Mouse (Mus musculus) heart, postnatal 0 days (tissue): ENCODE results near the gene Tln2.

Source experiments
- CTCF ChIP-seq: IDR thresholded peaks from 2 replicates; pipeline ENCODE4 v1.5.1; 2016; ENCODE audit warnings: antibody characterized with exemption, control low read depth, low read depth
- EP300 ChIP-seq: IDR thresholded peaks from 2 replicates; pipeline ENCODE4 v1.6.1; 2016; ENCODE audit warnings: antibody characterized with exemption, low read depth

DNA sequence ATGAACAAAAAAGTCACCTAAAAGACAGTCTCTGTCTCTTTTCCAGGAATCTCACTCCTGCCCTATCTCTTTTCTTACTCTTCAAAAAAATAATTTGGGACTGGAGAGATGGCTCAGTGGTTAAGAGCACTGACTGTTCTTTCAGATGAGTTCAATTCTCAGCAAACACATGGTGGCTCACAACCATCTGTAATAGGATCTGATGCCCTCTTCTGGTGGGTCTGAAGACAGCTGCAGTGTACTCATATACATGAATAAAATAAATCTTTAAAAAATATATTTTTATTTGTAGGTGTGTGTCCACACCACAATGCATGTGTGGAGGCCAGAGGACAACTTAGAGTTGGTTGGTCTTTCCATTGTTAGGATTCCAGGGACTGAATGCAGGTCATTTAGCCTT, 286.1 kb downstream of the Tln2 start:
- TF ChIP-seq CTCF (peak; percentile 31), EP300 (no peak)
